Mouse (Mus musculus) embryonic facial prominence, embryonic 10.5 days (tissue): Measurements from ENCODE around the gene Cyp3a41a. TPM values are rescaled to one million over a fixed set of nuclear protein-coding genes. Genes with fewer than 3 reads are reported as not detected.
"Not testable (repeated sequence)": the region's sequence is repeated elsewhere in the genome, so short reads cannot be mapped to it uniquely, and the experiment has no call there.

Experiments
- DNase-seq: peaks from one replicate; pipeline ENCODE4 v3.0.0-alpha.2; 2017; ENCODE audit warnings: low spot score
- H3K27ac ChIP-seq: fragments of 300-500 bp; sonication (generic); replicated peaks from 2 replicates; pipeline ENCODE4 v1.5.1; 2016; ENCODE audit warnings: mild to moderate bottlenecking
- H3K27me3 ChIP-seq: fragments of 300-500 bp; sonication (generic); replicated peaks from 2 replicates; pipeline ENCODE4 v1.6.1; 2016; ENCODE audit warnings: low read depth, mild to moderate bottlenecking; ENCODE audit not compliant: poor library complexity, severe bottlenecking
- H3K36me3 ChIP-seq: fragments of 300-500 bp; sonication (generic); replicated peaks from 2 replicates; pipeline ENCODE4 v1.6.1; 2016; ENCODE audit warnings: mild to moderate bottlenecking, moderate library complexity
- H3K4me1 ChIP-seq: fragments of 300-500 bp; sonication (generic); 2 replicates; pipeline ENCODE4 v1.6.1; 2016
- H3K4me3 ChIP-seq: fragments of 300-500 bp; sonication (generic); 2 replicates; pipeline ENCODE4 v1.5.1; 2016; ENCODE audit warnings: mild to moderate bottlenecking, moderate library complexity
- H3K9me3 ChIP-seq: fragments of 300-500 bp; sonication (generic); 2 replicates; pipeline ENCODE4 v1.6.1; 2016; ENCODE audit warnings: mild to moderate bottlenecking
- WGBS: fragments of 180-500 bp; shearing (Covaris S2); methylation state at CpG from one replicate; pipeline ENCODE4 v1.1.7; 2016; 5-methylcytosine and 5-hydroxymethylcytosine counted together
- polyA plus RNA-seq: library from polyadenylated mRNA; unstranded; fragments of >200 nt; fragmentation: Nextera tagmentation; extraction: Ambion mirVana; gene quantifications from 2 replicates; pipeline ENCODE4 v1.2.1, GENCODE M21; 2016

The Cyp3a41a gene
- polyA plus RNA-seq = not detected in 2 replicates

DNA sequence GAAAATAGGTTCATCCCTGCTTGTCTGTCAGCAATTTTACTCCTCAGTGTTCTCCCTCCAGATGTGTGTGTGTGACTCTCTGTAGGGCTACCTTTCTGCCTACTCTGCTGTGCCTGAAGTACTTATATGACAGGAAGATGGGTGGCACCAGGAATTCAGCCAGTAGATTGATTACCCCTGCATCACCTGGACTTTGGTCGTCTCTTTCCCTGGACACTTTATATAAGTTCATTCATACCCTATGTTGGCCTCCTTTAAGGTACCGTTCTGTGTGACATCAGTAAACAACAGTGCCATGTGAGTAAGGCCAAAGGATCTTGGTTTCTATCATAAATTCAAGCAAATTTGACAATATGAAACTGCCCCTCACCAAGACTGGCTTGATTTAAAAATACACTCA is at the start of gene Cyp3a41a:
Gene Cyp3a41a (minus strand): TSS at position 101 of the 400 bp plus-strand sequence.
- H3K9me3 ChIP-seq = not testable (repeated sequence)
- WGBS = 73% methylated on average over 1 of the region's 2 CpGs

DNA sequence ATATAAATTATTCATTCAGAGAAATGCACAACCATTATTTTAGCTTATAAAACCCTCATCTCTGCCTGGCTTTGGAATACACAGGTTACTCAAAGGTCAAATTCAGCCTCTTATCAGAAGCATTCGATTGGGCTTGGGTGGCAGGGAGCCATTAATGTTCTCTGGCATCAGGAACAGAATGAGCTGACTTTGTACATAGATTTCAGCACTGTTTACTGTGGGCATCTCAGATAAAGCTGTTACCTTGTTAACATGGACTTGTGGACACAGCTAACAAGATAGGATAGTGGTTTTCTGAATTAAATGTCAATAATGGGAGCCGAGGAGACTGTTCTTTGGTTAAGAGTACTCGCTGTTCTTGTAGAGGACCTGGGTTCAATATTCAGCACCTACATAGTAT is 17.6 kb upstream of the Cyp3a41a start:
- not testable (repeated sequence) for H3K36me3 ChIP-seq, H3K4me3 ChIP-seq, H3K27me3 ChIP-seq, DNase-seq, H3K4me1 ChIP-seq, H3K27ac ChIP-seq
- WGBS = 71% methylated on average over 3 of the region's 3 CpGs
- H3K9me3 ChIP-seq = peaks cover 36% of the 10 kb centered on the region

More for the DNA sequence above, at the start of gene Cyp3a41a:
- not testable (repeated sequence) for H3K27me3 ChIP-seq, H3K36me3 ChIP-seq, DNase-seq, H3K4me3 ChIP-seq, H3K27ac ChIP-seq, H3K4me1 ChIP-seq

DNA sequence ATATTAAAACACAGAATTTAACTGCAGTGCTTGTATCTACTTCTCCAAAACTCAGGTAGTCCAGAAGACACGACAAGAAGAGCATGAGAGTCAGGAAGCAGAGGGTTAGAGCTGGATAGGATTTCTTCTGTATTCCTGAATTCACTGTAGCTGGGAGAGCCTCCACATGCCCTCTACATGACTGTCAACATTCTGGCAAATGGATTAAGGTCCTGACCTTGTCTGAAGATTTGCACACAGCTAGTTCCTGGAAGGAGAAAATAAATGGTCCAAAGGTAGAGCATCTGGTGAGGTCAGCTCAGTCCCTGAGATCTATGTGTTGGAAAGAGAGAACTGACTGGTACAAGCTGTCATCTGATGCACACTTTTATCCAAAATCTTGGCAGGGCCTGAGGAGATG is 5.6 kb downstream of the Cyp3a41a start:
- H3K4me1 ChIP-seq = not testable (repeated sequence)

DNA sequence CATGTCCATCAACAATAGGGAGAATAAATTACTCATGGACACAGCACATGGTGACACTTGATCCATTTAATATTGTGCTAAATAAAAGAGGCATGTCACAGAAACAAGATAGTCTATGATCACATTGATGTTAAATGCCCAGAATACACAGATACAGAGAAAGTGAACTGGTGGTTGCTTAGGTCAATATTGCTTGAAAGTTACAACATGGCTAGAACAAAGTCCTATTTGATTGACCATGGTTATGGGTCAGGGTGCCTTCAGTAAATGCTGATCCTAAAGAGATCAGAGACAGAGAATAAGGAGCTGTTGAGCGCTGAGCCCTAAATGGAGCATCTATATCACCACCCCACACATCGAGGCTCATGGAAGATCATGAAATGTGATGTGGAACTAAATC is 12.6 kb downstream of the Cyp3a41a start:
- not testable (repeated sequence) for H3K4me1 ChIP-seq, H3K27ac ChIP-seq, DNase-seq, H3K36me3 ChIP-seq, H3K4me3 ChIP-seq, H3K9me3 ChIP-seq, H3K27me3 ChIP-seq
- 76% methylated on average over 2 of the region's 2 CpGs for WGBS

More for the DNA sequence above, 5.6 kb downstream of the Cyp3a41a start:
- not testable (repeated sequence) for H3K4me3 ChIP-seq, H3K27me3 ChIP-seq, H3K36me3 ChIP-seq, H3K9me3 ChIP-seq, H3K27ac ChIP-seq, DNase-seq
- WGBS = 47% methylated on average over 1 of the region's 1 CpGs

DNA sequence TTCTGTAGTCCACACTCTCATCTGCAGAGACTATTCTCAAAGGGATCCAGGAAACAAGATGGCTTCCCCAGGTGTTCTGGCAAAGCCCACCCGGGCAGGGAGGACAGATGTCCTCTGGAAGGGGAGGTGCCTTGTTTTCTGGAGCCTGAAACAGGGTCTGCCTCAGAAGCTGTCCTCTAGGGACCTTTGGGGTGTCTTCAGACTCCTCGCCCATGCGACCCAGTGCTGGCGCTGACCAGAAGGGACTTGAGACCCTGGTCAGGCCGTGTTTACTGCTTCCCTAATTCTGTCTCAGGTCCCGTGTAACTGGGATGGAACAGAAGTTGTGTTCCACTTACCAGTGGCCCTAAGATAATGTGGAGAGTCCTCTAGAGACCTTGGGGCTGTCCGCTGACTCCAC is 57.9 kb downstream of the Cyp3a41a start:
- Histone ChIP-seq H3K4me3 (no peak overlapping the region), H3K9me3 (peaks cover 77% of the 10 kb centered on the region), H3K4me1 (no peaks in the 10 kb centered on the region), H3K36me3 (no peaks in the 10 kb centered on the region), H3K27me3 (no peaks in the 10 kb centered on the region), H3K27ac (no peak overlapping the region)
- DNase-seq = no peak
- 87% methylated on average over 7 of the region's 7 CpGs for WGBS

DNA sequence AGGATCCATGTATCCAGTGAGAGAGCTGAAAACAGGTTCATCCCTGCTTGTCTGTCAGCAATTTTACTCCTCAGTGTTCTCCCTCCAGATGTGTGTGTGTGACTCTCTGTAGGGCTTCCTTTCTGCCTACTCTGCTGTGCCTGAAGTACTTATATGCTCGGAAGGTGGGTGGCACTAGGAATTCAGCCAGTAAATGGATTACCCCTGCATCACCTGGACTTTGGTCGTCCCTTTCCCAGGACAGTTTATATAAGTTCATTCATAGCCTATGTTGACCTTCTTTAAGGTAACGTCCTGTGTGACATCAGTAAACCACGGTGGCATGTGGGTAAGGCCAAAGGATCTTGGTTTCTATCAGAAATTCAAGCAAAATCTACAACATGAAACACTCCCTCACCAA is 72.2 kb downstream of the Cyp3a41a start:
- Histone ChIP-seq H3K27ac (no peak overlapping the region), H3K4me3 (no peak overlapping the region), H3K27me3 (no peaks in the 10 kb centered on the region), H3K4me1 (no peaks in the 10 kb centered on the region), H3K9me3 (peaks cover 74% of the 10 kb centered on the region), H3K36me3 (no peaks in the 10 kb centered on the region)
- 78% methylated on average over 4 of the region's 4 CpGs for WGBS
- no peak for DNase-seq

Other genes with a start within 250 kb of the Cyp3a41a start
- not detected in 2 replicates for gene Cyp3a41b, start 135.4 kb downstream of the Cyp3a41a start, polyA plus RNA-seq
- not detected in 2 replicates for gene Cyp3a44, start 85.7 kb upstream of the Cyp3a41a start, polyA plus RNA-seq
- gene Cyp3a11, start 159.8 kb upstream of the Cyp3a41a start, polyA plus RNA-seq = not detected in 2 replicates